Mouse (Mus musculus) skeletal muscle tissue, adult 2 months (tissue): Measurements from ENCODE around the gene Col8a1.

Experiments used
- DNase-seq: peaks from one replicate; pipeline ENCODE4 v3.0.0-alpha.2; 2012; ENCODE audit warnings: low read depth, low spot score

Gene Col8a1

DNA sequence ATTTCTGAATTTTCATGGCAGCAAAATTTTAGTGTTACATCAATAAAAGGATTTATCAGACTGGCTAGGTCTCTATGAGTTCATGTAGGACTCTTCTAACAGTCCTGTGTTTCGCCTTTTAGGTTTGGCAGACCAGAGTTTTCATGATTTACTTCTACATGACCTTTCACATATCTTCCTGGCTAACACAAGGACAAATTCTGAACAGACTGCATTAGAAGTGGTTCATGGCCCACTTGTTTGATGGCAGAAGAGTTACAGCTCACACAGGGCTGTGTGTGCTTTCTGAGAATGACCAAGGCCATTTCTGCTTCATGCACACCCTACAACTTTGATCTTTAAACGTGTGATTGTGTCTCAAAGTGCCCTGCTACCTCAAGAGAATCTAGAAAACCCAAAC is 82.3 kb downstream of the Col8a1 start:
- no peak for DNase-seq

- DNase-seq, result no peak
These were observed 82.9 kb downstream of the Col8a1 start for GRCm38 (mm10) chr16:57671637-57672036.

- no peak for DNase-seq
These were observed 85.2 kb downstream of the Col8a1 start for GRCm38 (mm10) chr16:57669348-57669747.

GRCm38 (mm10) chr16:57662661-57663060 is 91.9 kb downstream of the Col8a1 start:
- peak; percentile 23 for DNase-seq

DNA sequence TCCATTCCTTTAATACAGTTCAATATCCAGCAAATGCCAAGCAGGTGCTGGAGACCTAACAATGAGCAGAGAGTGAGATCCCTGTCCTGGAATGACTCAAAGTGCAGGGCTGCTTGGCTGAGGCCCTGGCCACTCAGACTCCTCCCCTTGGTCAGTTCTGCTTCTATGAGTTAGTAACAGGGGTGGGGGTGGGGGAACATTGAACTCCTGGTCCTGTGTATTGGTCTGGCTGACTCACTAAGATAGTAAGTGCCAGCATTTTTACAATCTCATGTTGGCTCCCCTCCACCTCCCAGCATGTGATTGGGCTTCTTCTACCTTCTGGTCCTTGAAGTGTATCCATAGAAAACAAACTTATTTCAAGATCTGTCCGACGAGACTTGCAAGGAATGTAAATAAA is 104.6 kb downstream of the Col8a1 start:
- peak; percentile 18 for DNase-seq

DNA sequence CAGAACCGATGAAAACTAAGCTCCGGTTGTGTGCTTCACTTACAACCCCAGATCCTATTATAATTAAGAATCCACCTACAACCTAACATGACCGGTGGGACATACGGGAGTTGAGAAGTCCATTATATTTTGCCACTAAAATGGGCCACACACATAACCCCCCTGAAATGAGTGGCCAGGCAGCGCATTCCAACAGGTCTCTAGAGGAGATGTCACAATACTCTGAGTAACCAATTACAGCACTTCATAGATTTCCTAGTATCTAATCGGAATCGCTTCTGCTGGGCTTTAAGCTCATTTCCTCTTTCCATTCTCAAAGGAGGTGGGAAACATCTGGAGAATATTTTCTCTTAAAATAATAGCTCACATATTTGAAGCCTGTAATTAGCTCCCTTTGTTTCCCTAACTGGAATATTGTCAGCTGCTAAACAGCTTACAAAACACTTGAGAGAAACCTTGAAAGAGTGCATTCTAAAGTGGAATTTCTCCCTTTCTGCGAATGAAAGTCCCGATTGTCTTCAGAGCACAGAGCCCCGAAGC is 113.1 kb downstream of the Col8a1 start:
- peak; percentile 11 for DNase-seq

- DNase-seq, result no peak
These were observed 119.8 kb downstream of the Col8a1 start for GRCm38 (mm10) chr16:57634766-57635165.

DNA sequence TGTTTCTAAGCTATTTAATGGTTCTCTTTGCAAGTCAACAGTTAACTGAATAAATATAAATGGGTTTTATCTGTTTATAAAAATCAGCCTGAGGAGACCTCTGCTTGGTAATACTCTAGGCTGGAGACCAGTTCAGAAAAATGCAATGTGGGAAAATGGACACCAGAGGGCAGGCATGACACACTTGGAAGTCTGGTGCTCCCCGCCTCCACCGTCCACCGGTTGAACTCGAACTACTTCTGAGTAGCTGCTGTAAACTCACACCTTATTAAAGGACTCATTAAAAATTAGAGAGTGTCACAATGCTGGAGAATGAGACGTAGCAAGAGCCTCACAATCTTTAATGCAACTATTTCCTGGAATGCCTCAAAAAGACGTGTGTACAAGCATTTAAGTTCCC is 120.3 kb downstream of the Col8a1 start:
- peak; percentile 13 for DNase-seq

DNA sequence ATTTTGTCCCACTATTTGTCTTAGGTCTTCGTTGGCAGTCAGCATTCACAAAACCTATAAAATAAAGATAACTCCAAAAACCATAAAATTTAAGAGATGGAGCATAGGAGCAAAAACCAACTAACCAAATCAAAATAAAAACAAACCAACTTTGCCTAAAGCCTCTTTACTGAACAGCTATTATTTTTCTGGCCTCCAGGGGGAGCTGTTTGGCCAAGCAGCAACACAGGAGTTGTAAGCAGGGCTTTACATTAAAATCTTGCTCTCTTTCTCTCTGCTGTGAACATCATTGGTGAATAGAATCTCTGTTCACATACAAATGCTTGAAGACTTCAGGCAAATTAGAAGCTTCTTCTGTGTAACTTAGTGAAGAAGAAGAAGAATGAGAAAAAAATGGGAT is 142.8 kb downstream of the Col8a1 start:
- no peak for DNase-seq

DNA sequence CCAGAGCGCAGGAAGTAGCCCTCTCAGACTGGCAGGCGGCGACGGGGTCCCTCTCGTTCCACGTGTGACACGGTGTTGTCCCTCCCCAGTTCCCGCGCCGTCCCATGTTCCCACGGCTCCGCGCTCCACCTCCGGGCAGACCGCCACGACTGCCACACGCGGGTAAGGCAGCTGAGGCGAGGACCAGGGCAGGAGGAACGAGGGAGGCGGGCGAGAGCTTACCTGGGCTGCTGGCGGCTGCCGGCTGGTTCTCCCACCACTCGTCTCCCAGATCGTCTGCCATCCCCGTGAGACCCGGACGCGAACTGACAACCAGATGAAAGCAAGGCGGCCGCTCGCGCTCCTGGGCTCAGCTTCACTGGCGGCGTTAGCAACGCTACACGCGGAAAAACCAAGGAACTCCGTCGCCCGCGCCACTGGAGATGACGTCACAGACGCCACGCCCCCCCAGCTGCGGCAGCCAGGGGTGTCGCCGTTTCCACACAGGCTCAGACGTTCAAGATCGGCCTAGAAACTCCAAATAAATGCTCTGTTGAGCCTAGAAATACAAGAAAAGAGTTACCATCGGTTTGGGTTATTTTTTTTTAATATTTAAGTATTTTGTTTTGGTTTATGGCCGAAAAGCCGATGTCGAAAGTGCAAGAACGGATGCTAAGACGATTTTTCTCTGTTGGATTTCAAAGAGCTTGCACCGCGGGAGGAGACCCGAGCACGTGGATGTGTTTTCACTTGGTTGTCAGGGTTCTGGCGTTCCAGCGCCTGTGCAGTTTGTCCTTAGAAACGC is 147.9 kb downstream of the Col8a1 start, which contains the start of gene Cmss1:
Cmss1 (minus strand) TSS at position 421 of the 784 bp plus-strand sequence.
- DNase-seq, result peak; percentile 77

DNA sequence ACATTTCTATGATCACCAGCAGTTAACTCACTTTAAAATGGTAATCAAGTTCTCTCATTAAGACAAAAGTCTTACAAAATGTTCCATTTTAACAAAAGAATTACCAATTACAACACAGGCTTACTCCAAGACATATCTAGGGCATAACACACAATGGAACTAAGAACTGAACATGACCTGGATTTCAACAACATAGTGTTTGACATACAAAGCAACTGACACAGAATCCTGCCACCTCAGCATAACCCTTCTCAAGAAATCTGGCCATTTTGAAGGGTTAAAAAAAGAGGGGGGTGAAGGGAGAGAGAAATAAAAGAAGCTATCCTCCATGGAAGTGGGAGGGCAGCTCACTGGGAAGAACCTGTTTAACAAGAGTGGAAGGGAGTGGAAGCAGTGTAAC is 153.5 kb downstream of the Col8a1 start:
- no peak for DNase-seq

- DNase-seq, result no peak
These were observed 157.1 kb downstream of the Col8a1 start for GRCm38 (mm10) chr16:57597295-57597957.

- peak; percentile 48 for DNase-seq
These were observed 160.9 kb downstream of the Col8a1 start for GRCm38 (mm10) chr16:57593422-57594157.

- DNase-seq, result no peak
These were observed 169.3 kb downstream of the Col8a1 start for GRCm38 (mm10) chr16:57585201-57585600.

DNA sequence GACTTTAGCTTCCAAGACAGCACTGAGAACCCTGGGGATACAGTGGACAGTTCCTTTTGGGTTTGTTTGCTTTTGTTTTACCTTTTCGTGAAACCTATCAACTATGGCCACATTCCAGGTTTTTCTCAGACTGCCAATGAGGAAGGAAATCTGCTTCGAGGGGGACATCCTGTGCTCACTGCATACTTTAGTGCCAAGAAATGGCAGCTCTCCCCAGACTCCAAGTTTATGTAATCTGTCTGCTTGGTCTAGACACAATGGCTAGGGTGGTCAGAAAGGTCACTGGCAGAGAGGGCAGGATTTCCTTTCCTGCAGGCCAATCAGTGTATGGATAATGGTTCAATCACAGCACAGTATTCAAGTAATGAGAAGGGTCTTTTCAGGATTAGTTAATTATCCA is 172.5 kb downstream of the Col8a1 start:
- no peak for DNase-seq

DNA sequence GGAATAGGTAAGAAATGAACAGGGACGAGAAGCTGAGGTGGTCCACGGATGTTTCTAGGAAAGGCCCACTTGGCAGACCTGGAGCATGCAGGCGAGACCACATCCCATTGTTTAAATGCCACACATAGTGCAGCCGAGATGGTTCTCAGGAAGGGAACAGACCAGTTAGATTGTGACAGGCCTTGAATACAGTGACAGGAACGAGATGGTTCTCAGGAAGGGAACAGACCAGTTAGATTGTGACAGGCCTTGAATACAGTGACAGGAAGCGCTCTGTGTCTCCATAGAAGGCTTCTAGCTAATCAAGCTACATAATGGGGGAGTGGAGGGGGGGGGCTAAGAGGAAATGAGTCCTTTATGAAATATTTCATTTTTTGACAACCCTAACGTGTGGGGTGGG is 174.5 kb downstream of the Col8a1 start:
- DNase-seq, result no peak

DNA sequence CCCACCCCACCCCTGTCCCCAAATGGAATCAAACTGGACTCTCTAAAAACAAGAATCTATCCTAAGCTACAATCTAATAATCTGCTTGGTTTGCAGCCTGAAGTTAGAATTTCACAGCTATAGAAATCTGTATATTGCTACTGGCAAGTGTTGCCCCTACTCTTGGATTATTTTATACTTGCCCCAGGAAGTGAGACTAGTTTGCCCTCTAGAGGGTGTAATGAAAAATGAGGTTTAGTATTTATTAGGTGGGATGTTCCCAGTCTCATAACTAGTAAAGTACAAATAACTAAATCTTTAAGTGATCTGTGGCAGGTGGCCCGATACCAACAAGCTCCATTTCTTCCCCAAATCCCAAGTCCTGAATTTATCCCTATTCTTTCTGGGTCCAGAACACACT is 177.0 kb downstream of the Col8a1 start:
- DNase-seq, result no peak

DNA sequence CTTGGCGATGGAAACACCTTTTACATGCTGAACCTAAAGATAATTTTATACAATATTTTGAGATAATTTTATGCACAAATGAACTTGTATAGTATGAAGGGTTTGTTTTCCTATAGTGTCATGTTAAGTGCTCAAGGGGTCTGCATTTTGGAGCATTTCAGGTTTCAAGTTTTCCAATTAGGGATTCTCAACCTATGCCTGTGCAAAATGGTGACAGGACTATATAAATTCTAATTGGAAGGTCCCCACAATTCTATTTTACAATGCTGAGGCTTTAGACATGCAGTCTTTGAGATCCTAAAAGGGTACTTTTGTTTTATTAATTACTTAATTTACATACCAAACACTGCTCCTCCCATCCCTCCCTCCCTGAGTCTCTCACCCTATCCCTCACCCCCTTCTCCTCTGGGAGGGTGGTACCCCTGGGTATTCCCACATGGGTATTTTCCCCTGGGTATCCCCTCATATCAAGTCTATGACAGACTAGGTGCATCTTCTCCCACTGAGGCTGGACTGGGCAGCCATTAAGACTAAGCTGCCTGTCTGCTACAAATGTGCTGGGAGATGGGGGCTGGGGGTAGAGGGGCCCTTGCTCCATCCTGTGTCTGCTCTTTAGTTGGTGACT is 178.7 kb downstream of the Col8a1 start:
- no peak for DNase-seq
